Mouse (Mus musculus) ovary, adult 18-20 months (tissue): ENCODE measurements around the gene Rabl3.
A peak's percentile ranks its signal among the peaks of the same experiment; 100 is the strongest.

Experiments
- DNase-seq: peaks from one replicate; pipeline ENCODE4 v3.0.0; 2022; ENCODE audit warnings: low spot score, mixed read lengths

Rabl3 gene

GRCm38 (mm10) chr16:37539611-37540580, at the start of gene Rabl3, which contains the start of gene Gtf2e1:
Rabl3 (plus strand) TSS chr16:37539885.
Gtf2e1 (minus strand) TSS chr16:37539789.
- DNase-seq: peak; percentile 95

DNA sequence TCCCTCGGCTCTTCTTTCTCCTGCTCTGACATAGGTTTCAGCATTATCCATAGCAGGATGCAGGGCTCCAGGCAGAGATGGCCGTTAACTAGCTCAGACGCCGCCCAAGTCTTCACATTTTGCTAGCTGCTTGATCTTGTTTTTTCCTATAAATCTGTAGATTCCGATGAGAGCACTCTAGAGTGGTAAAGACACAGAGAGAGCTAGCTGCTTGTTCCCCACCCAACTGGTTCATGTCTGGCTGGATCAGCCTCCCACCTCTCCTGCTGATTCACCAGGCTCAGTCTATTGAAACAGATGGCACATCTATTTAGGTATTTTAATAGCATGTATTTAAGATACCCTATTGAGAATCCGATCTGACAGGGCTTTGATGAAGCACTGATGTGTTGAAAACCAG, 44.7 kb upstream of the Rabl3 start:
- no peak for DNase-seq

GRCm38 (mm10) chr16:37498581-37498980, 41.1 kb upstream of the Rabl3 start:
- no peak for DNase-seq

GRCm38 (mm10) chr16:37504517-37504916, 35.2 kb upstream of the Rabl3 start:
- DNase-seq: no peak

DNA sequence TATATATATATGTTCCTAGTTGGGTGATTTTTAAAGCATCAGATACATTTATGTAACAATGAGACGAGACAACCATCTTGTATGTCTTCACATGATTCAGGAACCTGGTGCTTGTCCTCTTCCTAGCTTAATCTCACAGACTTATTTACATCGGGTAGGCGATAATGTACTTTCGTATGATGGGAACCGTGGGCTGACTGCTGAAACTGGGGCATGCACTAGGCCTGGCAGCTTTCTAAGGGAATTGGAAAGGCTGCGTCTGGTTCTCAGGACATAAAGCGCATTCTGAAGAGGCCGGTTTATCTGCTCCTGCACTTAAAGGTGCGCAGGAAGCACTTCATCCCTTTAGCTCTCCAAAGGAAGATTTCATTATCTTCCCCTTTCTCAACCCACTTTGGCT, 32.9 kb upstream of the Rabl3 start:
- DNase-seq: no peak

- no peak for DNase-seq
Observed at GRCm38 (mm10) chr16:37511489-37511888, 28.2 kb upstream of the Rabl3 start.

DNA sequence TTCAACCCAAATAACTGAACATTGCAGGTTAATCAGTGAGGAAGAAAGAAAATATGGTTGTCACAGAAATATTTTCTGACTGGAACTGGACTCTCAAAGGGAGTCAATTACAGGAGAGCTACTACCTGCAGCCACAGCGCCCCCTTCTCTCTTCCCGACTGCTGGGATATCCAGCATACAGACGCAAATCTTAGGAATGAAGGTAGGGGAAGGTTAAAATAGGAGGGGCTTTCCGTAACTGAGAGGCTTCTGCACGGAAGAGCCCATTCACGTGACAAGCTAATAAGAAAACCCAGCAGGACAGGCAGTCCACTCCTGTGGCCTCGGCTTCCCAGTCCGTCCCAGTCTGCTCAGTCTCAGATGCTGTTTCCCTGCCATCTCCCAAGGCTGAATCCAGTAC, 25.0 kb upstream of the Rabl3 start:
- no peak for DNase-seq

GRCm38 (mm10) chr16:37516376-37516993, 23.2 kb upstream of the Rabl3 start:
- DNase-seq: no peak

GRCm38 (mm10) chr16:37517596-37518211, 22.0 kb upstream of the Rabl3 start:
- no peak for DNase-seq

- no peak for DNase-seq
Observed at GRCm38 (mm10) chr16:37518662-37519061, 21.0 kb upstream of the Rabl3 start.

DNA sequence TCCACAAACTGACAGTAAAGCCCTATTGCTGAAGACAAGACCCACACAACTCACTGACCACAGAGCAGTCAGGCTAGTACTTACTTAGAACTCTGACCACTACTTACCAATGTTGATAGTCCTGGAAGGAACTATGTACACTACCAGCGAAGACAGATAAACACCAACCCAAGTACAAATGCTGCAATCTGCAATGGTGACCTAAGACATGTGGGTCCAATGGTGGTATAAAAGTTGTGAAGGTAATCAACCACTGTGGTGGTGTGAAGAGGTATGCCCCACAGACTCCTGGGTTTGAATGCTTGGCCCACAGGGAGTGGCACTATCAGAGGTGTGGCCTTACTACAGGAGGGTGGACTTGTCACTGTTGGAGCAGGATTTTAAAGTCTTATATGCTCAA, 20.0 kb upstream of the Rabl3 start:
- DNase-seq: no peak

- DNase-seq: no peak
Observed at GRCm38 (mm10) chr16:37520190-37521040, 19.3 kb upstream of the Rabl3 start.

DNA sequence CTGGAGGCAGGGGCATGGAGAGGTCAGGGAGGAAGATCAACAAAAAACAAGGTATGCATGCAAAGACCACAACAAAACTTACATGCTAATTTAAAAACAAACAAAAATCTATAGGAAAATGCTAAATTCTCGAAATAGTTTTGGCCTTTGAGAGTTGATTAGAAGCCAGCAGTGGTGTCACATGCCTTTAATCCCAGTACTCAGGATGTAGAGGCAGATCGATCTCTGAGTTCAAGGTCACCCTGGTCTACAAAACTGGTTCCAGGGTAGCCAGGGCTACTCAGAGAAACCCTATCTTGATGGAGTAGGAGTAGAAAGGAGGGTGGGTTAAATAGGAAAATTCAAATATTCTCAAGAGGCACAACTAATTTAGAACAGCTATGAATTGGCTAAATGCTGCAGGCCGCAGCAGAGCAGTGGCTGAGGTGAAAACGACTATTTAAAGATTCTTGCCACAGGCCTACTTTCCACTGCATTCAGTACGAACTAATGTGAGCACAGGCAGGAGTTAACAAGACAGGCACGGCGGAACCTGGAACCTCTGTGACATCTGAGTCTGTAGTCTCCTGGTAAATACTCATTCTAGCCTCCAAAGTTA, 17.5 kb upstream of the Rabl3 start:
- DNase-seq: no peak

DNA sequence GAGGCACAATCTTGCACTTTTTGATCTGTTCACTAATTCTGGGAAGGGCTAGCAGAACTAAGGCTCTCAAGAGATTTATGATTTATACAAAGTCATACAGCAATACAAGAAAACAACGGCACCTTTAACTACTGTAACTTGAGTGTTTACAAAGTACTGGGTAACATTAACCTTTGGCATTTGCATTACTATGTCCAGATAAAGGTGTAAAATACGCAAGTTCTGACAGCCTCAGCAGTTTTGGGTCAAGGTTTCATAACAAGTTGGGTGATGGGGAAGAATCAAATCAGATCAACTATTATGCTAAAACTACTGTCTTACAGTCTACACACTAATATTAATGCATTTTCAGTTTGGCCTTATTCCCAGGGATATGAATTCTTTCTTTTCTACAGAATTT, 14.6 kb upstream of the Rabl3 start:
- no peak for DNase-seq

GRCm38 (mm10) chr16:37526688-37527223, 12.9 kb upstream of the Rabl3 start:
- no peak for DNase-seq

DNA sequence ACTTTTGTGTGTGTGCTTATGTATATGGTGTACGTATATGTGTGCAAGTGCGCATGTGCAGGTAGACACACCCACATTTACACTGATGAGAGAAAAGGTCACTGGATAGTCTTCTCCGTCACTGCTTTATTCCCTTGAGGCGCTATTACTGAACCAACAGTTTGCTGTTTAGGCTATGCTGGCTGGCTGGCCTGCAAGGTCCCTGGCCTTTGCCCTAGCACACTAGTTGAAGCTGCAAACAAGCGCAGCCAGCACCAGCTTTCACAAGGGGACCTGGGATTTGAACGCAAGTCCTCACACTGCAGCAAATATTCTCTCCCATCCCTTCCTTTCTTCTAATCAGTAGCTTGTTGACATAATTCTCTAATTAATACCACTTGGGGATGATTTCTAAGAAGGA, 9.5 kb upstream of the Rabl3 start:
- no peak for DNase-seq

GRCm38 (mm10) chr16:37532046-37532445, 7.6 kb upstream of the Rabl3 start:
- DNase-seq: no peak

DNA sequence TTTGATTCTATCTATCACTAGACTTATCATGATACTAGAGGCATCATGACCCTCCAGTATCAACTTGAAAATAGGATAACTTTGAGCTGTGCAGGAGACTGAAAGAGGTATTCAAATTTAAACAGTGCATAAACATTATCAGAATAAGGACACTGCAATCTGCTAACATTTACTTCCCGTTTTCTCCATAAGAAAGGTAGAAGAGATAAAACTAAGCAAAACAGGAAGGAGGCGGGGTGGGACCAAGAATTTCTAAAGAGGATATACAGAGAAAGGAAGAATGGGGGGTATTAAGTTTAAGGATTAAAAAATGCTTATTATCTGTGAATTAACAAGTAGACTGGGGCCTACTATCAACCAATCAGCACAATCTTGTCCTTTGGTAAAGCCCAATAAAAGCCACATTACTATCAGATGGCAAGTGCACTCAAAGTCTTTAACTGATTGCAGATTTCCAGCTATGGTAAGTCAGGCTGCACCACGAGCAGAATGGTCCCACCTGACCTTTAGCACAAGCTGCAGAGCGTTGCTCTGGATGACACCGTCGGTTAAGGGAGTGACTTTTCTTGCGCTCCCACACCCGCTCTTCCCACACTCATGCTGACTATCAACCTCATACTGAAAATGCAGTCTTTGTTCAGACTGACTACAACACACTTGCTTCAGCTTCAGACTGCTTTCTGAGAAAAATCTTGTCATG, 6.2 kb upstream of the Rabl3 start:
- no peak for DNase-seq

DNA sequence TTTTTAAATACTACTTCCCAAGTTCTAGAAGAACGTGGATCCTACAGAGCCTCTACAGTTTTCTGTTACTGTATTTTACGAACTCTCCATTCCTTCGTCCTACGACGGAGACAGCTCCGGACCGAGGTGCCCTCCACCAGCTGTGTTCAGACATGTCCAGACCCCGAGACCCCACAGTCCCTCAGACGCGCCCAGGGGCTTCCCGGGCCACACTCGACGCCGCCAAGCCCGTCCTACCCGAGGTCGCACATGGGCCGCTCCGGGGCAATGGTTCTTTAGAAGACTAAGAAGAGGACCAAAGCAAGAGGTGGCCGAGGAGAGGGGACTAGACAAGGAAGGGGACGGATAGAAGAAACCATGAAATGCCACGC, 460 bp upstream of the Rabl3 start:
- DNase-seq: no peak

GRCm38 (mm10) chr16:37540776-37541175, 1.1 kb downstream of the Rabl3 start:
- DNase-seq: no peak

DNA sequence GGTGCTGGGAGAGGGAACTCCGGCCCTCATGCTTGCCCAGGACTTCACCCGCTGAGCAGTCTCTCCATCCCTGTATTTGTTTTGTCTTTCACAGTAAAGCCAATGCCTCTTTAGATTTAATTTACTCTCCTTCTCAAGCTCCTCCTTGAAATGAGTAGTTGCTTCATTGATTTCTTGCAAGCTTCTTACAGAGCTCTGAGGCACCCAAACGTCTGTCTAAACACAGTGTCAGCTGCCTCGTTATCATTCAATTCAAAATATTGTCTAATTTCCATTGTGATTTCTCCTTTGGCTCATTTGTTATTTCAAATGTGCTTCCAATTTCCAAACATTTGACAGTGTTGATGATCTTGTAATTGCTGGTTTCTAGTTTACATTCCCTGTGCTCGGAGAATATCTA, 6.6 kb downstream of the Rabl3 start:
- DNase-seq: no peak
